Mouse (Mus musculus) limb, embryonic 12.5 days (tissue): ENCODE measurements around the gene Fbf1. TPM values are rescaled to one million over a fixed set of nuclear protein-coding genes. Genes with fewer than 3 reads are reported as not detected.
A peak's percentile ranks its signal among the peaks of the same experiment; 100 is the strongest.

Source experiments
- ATAC-seq: fragments of 200-750 bp; cut with Nextera tagmentation; 2 replicates; pipeline ENCODE4 v1.8.0; 2017; ENCODE audit warnings: low read depth, moderate TSS enrichment; ENCODE audit not compliant: insufficient number of reproducible peaks, insufficient read depth, low FRiP score, low TSS enrichment
- H3K27ac ChIP-seq: fragments of 300-500 bp; sonication (generic); 2 replicates; pipeline ENCODE4 v1.5.1; 2016; ENCODE audit warnings: mild to moderate bottlenecking, moderate library complexity
- H3K27me3 ChIP-seq: fragments of 300-500 bp; sonication (generic); 2 replicates; pipeline ENCODE4 v1.6.1; 2016; ENCODE audit warnings: mild to moderate bottlenecking, moderate library complexity
- H3K36me3 ChIP-seq: fragments of 300-500 bp; sonication (generic); 2 replicates; pipeline ENCODE4 v1.6.1; 2016; ENCODE audit warnings: mild to moderate bottlenecking, moderate library complexity
- H3K4me1 ChIP-seq: fragments of 300-500 bp; sonication (generic); replicated peaks from 2 replicates; pipeline ENCODE4 v1.6.1; 2016
- H3K4me2 ChIP-seq: fragments of 300-500 bp; sonication (generic); 2 replicates; pipeline ENCODE4 v1.6.1; 2016; ENCODE audit warnings: mild to moderate bottlenecking, moderate library complexity
- H3K4me3 ChIP-seq: fragments of 300-500 bp; sonication (generic); replicated peaks from 2 replicates; pipeline ENCODE4 v1.5.1; 2016; ENCODE audit warnings: mild to moderate bottlenecking
- H3K9ac ChIP-seq: fragments of 300-500 bp; sonication (generic); replicated peaks from 2 replicates; pipeline ENCODE4 v1.6.1; 2016; ENCODE audit warnings: mild to moderate bottlenecking, moderate library complexity
- H3K9me3 ChIP-seq: fragments of 300-500 bp; sonication (generic); 2 replicates; pipeline ENCODE4 v1.6.1; 2016; ENCODE audit warnings: mild to moderate bottlenecking, moderate library complexity
- WGBS: fragments of 180-500 bp; shearing (Covaris S2); methylation state at CpG from one replicate; pipeline ENCODE4 v1.1.7; 2016; 5-methylcytosine and 5-hydroxymethylcytosine counted together
- polyA plus RNA-seq: library from polyadenylated mRNA; unstranded; fragments of >200 nt; fragmentation: Nextera tagmentation; extraction: Ambion mirVana; gene quantifications from 2 replicates; pipeline ENCODE4 v1.2.1, GENCODE M21; 2016

Gene Fbf1
- polyA plus RNA-seq, 1 experiment from 2014 or later: 54.0 TPM

- Histone ChIP-seq H3K4me1 (peaks cover 9% of the 10 kb centered on the region), H3K9me3 (no peaks in the 10 kb centered on the region), H3K27me3 (0 out of 2 replicates have a peak, but pooled peaks cover 5% of the 10 kb centered on the region), H3K4me2 (no peak overlapping the region), H3K36me3 (0 out of 2 replicates have a peak, but pooled peaks cover 7% of the 10 kb centered on the region), H3K4me3 (no peak overlapping the region), H3K9ac (no peak overlapping the region), H3K27ac (no peak overlapping the region)
- ATAC-seq: no peak
Measured at GRCm38 (mm10) chr11:116117819-116118218, 50.1 kb downstream of the Fbf1 start.

DNA sequence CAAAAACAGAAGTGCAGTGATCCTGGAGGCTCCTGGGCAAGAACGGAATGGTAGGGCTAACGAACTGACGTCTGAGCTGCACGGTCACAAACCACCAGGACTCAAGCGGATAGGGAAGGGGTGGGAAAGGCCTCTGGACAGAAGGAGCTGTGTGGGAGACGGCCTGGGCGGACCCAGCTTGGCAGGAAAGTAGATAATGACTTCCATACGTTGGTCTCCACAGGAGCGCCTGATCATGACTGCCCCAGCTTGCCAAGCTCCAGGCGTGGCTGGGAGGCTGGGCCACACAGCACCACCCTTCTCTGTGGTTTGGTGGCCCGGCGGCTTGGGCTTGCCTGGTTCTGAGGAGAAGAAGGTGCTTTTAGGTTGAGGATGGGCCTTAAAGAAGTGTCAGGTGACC, 50.7 kb downstream of the Fbf1 start:
- ATAC-seq: no peak
- WGBS: 20% methylated on average over 12 of the region's 12 CpGs
- Histone ChIP-seq H3K4me2 (no peak overlapping the region), H3K27ac (peak overlapping the region; percentile 45), H3K9me3 (no peaks in the 10 kb centered on the region), H3K4me1 (peaks cover 9% of the 10 kb centered on the region), H3K36me3 (0 out of 2 replicates have a peak, but pooled peaks cover 3% of the 10 kb centered on the region), H3K9ac (0 out of 2 replicates have a peak overlapping the region, but pooled peaks have one; percentile 8), H3K27me3 (peaks cover 6% of the 10 kb centered on the region), H3K4me3 (no peak overlapping the region)

- Histone ChIP-seq H3K4me1 (peaks cover 38% of the 10 kb centered on the region), H3K27ac (no peak overlapping the region), H3K4me2 (no peak overlapping the region), H3K4me3 (no peak overlapping the region), H3K9me3 (no peaks in the 10 kb centered on the region), H3K9ac (no peak overlapping the region), H3K36me3 (no peaks in the 10 kb centered on the region), H3K27me3 (peaks cover 61% of the 10 kb centered on the region)
- WGBS: 83% methylated on average over 19 of the region's 19 CpGs
- no peak for ATAC-seq
Measured at GRCm38 (mm10) chr11:116111611-116112203, 56.3 kb downstream of the Fbf1 start.

DNA sequence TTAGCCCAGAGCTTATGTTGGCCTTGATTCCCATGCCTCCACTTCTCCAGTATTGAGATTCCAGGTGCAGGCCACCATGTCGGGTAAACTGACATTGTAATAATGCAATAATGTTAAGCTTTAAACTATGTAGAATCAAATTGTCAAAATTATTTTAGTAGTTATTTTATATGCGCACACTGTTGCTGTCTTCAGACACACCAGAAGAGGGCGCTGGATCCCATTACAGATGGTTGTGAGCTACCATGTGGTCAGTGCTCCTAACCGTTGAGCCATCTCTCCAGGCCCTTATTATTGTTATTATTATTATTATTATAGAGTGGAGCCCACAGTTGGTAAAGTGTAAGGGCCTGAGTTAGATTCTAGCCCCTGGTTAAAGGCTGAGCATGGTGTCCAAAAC, 56.9 kb downstream of the Fbf1 start:
- Histone ChIP-seq H3K4me2 (no peak overlapping the region), H3K9me3 (no peaks in the 10 kb centered on the region), H3K27ac (no peak overlapping the region), H3K9ac (no peak overlapping the region), H3K27me3 (peaks cover 68% of the 10 kb centered on the region), H3K4me3 (no peak overlapping the region; the same call in 1 of the 2 replicates), H3K36me3 (no peaks in the 10 kb centered on the region), H3K4me1 (peaks cover 43% of the 10 kb centered on the region)
- no peak for ATAC-seq
- WGBS: 81% methylated on average over 4 of the region's 4 CpGs

GRCm38 (mm10) chr11:116110540-116110939, 57.4 kb downstream of the Fbf1 start:
- Histone ChIP-seq H3K27me3 (peaks cover 73% of the 10 kb centered on the region), H3K9ac (peak overlapping the region; percentile 52; the same call in 1 of the 2 replicates), H3K4me2 (peak overlapping the region; percentile 61), H3K9me3 (no peaks in the 10 kb centered on the region), H3K27ac (no peak overlapping the region), H3K4me3 (peak overlapping the region; percentile 44), H3K36me3 (no peaks in the 10 kb centered on the region), H3K4me1 (peaks cover 47% of the 10 kb centered on the region)
- 29% methylated on average over 10 of the region's 10 CpGs for WGBS
- no peak for ATAC-seq

DNA sequence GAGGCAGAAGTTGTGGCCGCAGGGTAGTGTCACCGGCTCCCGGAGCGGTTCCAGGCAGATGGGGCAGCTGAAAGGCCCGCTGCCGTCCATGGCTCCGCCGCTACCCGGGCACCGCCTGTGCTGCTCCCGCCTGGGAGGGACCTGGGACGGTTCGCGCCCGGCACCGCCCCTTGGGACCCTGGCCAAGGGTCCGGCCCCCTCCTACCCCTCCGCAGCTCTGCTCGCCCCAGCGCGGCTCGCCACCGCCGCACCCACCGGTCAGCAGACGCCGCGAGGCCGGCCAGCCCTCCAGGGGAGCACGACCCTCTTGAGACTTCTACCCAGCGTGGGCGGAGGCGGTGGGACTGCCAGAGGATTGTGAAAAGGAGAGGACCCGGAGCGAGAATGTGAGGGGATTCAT, 57.8 kb downstream of the Fbf1 start:
- Histone ChIP-seq H3K4me2 (peak overlapping the region; percentile 61), H3K36me3 (no peaks in the 10 kb centered on the region), H3K4me3 (peak overlapping the region; percentile 44), H3K27me3 (peaks cover 77% of the 10 kb centered on the region), H3K9me3 (no peaks in the 10 kb centered on the region), H3K27ac (no peak overlapping the region), H3K4me1 (peaks cover 47% of the 10 kb centered on the region), H3K9ac (peak overlapping the region; percentile 52)
- WGBS: 1% methylated on average over 35 of the region's 35 CpGs
- ATAC-seq: no peak

- 2% methylated on average over 67 of the region's 70 CpGs for WGBS
- Histone ChIP-seq H3K27ac (no peak overlapping the region), H3K4me3 (peak overlapping the region; percentile 44), H3K9me3 (no peaks in the 10 kb centered on the region), H3K9ac (peak overlapping the region; percentile 52), H3K4me1 (peaks cover 49% of the 10 kb centered on the region), H3K4me2 (peak overlapping the region; percentile 61), H3K36me3 (no peaks in the 10 kb centered on the region), H3K27me3 (peaks cover 78% of the 10 kb centered on the region)
- ATAC-seq: no peak
Measured at GRCm38 (mm10) chr11:116109441-116110081, 58.4 kb downstream of the Fbf1 start.

GRCm38 (mm10) chr11:116108464-116109137, 59.4 kb downstream of the Fbf1 start:
- Histone ChIP-seq H3K4me3 (peak overlapping the region; percentile 44), H3K36me3 (no peaks in the 10 kb centered on the region), H3K4me1 (peaks cover 58% of the 10 kb centered on the region), H3K27ac (no peak overlapping the region), H3K9ac (0 out of 2 replicates have a peak overlapping the region, but pooled peaks have one; percentile 18), H3K27me3 (peaks cover 78% of the 10 kb centered on the region), H3K4me2 (peak overlapping the region; percentile 61), H3K9me3 (no peaks in the 10 kb centered on the region)
- ATAC-seq: no peak
- 6% methylated on average over 23 of the region's 23 CpGs for WGBS

GRCm38 (mm10) chr11:116107777-116108285, 60.1 kb downstream of the Fbf1 start:
- Histone ChIP-seq H3K27ac (no peak overlapping the region), H3K36me3 (no peaks in the 10 kb centered on the region), H3K27me3 (peaks cover 73% of the 10 kb centered on the region), H3K4me2 (peak overlapping the region; percentile 61), H3K4me3 (peak overlapping the region; percentile 44; the same call in 1 of the 2 replicates), H3K9me3 (no peaks in the 10 kb centered on the region), H3K4me1 (peaks cover 64% of the 10 kb centered on the region), H3K9ac (no peak overlapping the region)
- 7% methylated on average over 19 of the region's 19 CpGs for WGBS
- no peak for ATAC-seq

DNA sequence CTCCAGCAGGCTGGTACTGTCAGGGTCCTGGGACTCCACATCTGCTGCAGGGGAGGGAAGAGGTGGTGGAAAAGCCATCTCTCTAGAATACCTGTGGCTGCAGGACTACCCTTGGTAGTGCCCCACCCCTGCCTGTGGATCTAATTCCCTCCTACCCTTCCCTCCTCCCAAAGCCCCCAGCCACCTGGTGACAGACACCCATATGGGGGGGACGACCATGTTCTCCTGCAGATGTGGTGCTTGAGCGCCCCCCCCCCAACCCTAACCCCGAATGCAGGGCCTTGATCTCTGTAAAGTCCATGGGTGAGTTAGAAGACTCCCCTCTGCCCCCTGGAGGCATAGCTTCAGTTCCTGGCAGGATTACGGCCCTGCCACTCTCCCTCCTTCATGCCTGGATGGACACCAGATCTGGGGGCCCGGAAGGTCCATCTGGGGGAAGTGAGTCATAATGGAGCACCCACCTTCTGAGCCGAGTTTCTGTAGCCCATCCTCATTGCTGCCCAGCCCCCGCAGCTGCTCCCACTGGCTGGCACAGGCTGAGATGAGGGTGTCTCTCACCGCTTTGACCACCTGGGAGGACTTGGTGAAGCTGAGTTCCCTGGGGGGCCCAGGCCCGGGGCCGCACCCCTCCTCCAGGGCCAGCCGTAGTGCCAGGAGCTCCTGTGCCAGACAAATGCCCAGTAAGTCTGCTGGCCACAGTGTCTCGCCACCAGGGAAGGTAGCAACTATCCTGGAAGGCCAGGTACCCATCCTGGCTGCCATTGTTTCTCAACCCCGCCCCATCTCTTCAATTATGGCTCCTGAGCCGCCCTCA, 60.8 kb downstream of the Fbf1 start:
- WGBS: 25% methylated on average over 14 of the region's 14 CpGs
- no peak for ATAC-seq
- H3K36me3 ChIP-seq: no peaks in the 10 kb centered on the region
- H3K4me2 ChIP-seq: peak overlapping the region; percentile 61
- peak overlapping the region; percentile 11; the same call in 1 of the 2 replicates for H3K4me3 ChIP-seq
- peaks cover 71% of the 10 kb centered on the region for H3K27me3 ChIP-seq
- no peak overlapping the region for H3K9ac ChIP-seq
- H3K27ac ChIP-seq: no peak overlapping the region
- H3K9me3 ChIP-seq: no peaks in the 10 kb centered on the region
- H3K4me1 ChIP-seq: peaks cover 68% of the 10 kb centered on the region
